Mouse (Mus musculus) urinary bladder, postnatal 14 days (tissue): ENCODE measurements around the gene 1110065P20Rik.

Source experiments
- DNase-seq: peaks from one replicate; pipeline ENCODE4 v3.0.0; 2021; ENCODE audit warnings: low spot score

The 1110065P20Rik gene

DNA sequence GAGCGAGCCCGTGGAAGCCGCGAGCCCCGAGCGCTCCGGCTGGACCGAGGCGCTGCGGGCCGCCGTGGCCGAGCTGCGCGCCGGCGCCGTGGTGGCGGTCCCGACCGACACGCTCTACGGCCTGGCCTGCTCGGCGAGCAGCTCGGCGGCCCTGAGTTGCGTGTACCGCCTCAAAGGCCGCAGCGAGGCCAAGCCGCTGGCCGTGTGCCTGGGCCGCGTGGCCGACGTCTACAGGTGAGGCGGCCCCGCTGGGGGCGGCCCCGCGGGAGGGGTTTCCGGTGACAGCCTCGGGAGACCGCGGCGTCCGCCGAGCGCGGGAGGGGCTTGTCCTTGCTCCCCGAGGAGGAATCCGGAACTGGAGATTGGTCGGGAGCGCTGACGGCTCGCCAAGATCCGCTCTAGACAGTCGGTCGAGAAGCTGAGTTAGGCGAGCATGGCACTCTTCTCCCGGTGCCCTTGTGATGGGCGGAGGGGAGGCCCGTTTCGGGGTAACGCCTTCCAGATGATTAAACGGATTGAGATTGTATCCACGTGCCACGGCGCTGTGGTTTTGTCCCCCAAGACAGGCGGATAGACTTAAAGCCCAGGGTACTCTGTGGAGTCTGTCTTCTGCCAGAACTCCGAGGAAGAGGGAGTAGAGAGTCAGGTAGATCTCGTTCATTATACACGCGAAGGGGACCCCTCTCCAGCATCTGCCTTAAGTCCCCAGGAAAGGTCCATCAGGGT, at the start of gene 1110065P20Rik:
Gene 1110065P20Rik, minus strand, starts transcription at position 264 of the 726 bp plus-strand sequence.
- peak; percentile 83 for DNase-seq

GRCm38 (mm10) chr4:124899906-124900305, 48.9 kb upstream of the 1110065P20Rik start:
- no peak for DNase-seq

GRCm38 (mm10) chr4:124898428-124898827, 47.4 kb upstream of the 1110065P20Rik start:
- DNase-seq: no peak

- DNase-seq: no peak
These were observed 43.8 kb upstream of the 1110065P20Rik start for GRCm38 (mm10) chr4:124894508-124895428.

DNA sequence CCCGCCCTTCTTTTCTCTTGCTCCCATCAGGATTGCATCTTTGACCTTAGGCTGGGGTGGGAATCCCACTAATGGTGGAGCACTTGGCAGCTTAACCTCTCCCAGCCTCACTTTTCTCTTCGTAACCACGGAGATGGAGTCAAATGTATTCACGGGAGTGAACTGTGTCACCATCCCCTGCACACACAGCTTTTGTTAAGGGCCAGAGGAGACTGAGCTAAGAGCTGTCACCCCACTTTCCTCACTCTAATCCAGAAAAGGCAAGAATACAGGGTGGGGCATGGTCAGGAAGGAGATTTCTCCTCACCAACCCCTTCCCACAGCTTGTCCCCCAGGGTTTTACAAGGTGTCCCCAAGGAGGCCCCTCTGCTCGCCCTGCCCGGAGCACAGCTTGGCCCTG, 42.8 kb upstream of the 1110065P20Rik start:
- no peak for DNase-seq

DNA sequence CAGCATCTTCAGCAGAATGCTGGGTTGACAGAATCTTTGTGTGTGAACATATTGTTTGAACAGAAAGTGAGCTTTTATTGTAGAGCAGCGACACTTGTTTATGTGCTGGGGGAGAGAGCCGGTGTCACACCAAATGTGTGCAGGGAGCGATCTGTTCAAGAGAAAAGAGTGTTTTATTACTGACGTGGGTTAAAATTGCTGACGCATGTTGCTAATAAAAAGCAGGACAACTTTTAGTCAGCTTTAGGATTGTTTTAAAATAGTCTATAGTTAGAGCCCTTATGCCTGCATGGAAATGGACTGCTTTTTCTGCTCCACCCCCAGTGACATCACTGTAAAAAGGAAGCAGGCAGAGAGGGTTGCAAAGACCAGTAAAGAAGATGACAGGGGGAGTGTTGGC, 39.8 kb upstream of the 1110065P20Rik start:
- no peak for DNase-seq

DNA sequence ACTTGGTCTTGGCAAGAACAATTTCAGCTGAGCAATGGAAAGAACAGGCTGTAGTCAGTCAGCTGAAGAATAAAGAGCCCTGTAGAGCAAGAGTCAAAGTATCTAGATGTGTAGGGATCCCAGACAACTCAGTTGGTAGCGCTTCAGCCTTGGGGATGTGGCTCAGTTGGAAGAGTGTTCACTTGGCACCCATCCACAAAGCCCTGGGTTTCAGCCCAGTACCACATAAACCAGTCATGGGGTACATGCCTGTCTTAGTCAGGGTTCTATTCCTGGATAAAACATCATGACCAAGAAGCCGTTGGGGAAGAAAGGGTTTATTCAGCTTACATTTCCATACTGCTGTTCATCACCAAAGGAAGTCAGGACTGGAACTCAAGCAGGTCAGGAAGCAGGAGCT, 38.9 kb upstream of the 1110065P20Rik start:
- no peak for DNase-seq

- no peak for DNase-seq
These were observed 37.7 kb upstream of the 1110065P20Rik start for GRCm38 (mm10) chr4:124888702-124889101.

DNA sequence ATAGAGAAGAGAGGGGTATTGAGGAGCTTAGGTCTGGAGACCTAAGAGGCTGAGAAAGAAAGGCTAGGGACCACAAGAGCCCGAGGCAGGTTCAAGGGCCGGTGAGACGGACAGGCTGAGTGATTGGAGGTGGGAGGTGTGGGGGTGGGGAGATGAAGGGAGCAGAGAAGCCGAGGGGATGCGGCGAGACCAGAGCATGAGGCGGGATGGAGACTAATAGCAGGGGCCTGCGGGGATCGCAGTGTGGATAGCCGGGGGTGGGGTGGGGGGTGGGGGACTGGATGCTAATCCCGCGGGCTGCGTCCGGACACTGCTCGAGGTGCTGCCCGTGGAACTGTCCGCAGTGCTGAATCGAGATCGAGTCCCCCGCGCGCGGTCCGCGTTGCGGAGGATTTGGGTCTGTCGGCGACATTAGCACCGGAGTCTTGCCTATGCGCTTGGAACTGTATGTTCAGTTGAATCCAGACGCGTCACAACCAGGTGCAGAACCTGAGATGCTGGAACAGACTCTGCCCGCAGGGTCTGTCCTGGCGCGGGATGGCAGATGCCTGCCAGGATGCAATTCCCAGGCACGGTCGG, 31.2 kb upstream of the 1110065P20Rik start:
- DNase-seq: peak; percentile 47

DNA sequence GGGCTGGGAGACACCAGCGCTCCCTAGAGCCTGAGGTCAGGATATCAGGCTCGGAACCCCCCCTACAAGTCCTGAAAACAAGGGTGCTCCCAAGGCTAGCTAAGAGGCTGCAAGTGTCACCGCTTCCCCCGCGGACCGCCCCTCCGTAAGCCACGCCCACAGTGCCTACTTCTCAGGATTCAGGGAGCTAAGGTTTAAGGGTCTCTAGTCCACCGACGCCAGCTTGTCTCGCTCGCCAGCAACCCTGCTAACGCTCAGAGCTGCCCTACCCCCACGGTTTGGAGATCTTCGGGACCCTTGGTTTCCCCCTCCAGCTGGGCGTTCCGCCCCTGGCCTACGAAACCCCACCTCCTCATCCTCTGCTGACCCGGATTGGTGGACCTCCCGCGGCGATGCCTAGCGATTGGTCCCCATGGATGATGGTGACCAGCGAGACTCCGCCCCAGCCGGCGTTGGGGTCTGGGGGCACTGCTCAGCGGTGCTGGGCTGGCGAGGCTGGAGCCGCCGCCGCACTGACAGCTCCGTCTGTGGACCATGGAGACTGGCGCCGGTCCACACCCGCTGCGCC, 30.4 kb upstream of the 1110065P20Rik start:
- no peak for DNase-seq

- DNase-seq: no peak
These were observed 29.6 kb upstream of the 1110065P20Rik start, which contains the start of gene Epha10 for GRCm38 (mm10) chr4:124880599-124880998. Gene Epha10 (plus strand): TSS chr4:124880899.

DNA sequence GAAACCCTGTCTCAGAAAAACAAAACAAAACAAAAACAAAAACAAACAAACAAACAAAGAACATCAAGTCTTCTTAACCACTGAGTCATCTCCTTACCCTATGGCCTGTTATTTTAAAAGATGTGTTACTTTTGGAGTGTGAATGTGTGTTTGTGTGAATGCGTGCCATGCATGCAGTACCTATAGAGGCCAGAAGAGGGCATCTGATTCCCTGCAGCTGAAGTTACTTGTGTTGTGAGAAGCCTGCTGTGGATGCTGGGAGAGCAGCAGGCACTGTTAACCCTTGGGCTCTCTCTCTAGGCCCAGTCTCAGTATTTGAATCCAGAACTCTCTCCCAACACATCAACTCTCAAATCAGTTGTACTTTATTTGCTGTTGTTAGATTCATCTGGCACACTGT, 21.7 kb upstream of the 1110065P20Rik start:
- no peak for DNase-seq

- no peak for DNase-seq
These were observed 10.5 kb upstream of the 1110065P20Rik start, which contains the start of gene Maneal for GRCm38 (mm10) chr4:124861283-124862188. Gene Maneal (minus strand): TSS chr4:124862171.

GRCm38 (mm10) chr4:124860446-124860845, 9.4 kb upstream of the 1110065P20Rik start:
- DNase-seq: peak; percentile 72

DNA sequence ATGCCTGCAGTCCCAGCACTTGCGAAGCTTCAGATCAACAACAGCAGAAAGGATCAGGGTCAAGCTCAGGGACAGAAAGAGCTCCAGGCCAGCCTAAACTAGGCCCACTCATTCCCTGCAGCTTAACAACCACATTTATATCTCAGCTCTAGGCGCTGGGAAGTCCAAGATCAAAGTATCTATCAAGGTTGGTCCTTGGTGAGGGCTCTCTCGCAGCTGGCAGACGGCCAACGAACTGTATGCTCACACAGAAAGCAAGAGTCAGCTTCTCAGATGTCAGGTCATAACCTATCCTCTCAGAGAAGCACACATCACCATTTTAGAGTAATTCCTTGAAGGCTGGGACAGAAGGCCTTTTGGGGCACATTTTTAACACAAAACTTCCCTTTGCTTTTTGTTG, 7.4 kb upstream of the 1110065P20Rik start:
- DNase-seq: no peak

DNA sequence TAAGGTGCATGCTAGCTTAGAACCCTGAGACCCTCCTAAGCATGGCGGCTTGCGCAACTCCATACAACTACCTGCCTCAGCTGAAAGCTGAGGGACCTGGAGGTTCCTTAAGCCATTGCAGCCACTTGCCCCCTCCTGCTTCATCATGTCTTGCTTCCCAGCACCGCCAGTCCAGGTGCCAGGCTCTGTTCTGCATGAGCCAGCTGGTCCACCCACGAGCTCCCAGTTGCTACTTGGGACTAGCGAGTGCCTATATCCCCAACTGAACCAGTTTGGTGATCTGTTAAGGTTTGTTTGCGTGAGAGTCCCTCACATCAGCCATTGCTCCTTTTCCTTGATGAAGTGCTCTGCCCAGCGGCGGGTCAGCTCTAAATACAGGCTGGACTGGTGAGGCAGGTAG, 5.3 kb upstream of the 1110065P20Rik start:
- no peak for DNase-seq

DNA sequence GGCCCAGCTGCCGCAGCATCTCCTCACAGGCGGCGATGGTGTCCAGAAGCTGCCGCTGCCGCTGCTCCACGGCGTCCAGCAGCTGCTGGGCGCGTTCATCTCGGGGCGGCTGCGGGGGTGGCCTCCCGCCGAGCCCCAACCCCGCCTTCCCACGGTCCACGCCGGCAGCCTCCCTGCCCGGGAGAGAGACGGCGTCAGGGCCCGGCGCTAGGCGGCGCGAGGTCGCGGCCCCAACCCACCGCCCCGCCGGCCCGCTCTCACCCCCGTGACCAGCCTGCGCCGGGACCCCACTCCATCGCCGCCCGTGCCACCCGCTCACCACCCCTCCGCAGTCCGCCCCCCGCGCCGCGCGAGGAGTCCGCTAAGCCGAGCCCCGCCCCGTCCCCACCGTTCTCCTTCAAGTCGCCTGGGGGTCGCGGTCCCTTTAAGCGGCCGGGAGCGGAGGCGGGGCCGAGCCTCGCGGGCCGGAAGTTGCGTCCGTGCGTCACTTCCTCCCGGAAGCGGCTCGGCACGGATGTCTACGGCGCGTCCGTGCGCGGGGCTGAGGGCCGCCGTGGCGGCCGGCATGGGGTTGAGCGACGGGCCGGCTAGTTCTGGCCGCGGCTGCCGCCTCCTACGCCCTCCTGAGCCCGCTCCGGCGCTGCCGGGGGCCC, 609 bp downstream of the 1110065P20Rik start, which contains the start of gene Yrdc:
Gene Yrdc, plus strand, starts transcription at position 419 of the 653 bp plus-strand sequence.
- DNase-seq: peak; percentile 94

- peak; percentile 45 for DNase-seq
These were observed 1.2 kb downstream of the 1110065P20Rik start for GRCm38 (mm10) chr4:124849631-124850260.

DNA sequence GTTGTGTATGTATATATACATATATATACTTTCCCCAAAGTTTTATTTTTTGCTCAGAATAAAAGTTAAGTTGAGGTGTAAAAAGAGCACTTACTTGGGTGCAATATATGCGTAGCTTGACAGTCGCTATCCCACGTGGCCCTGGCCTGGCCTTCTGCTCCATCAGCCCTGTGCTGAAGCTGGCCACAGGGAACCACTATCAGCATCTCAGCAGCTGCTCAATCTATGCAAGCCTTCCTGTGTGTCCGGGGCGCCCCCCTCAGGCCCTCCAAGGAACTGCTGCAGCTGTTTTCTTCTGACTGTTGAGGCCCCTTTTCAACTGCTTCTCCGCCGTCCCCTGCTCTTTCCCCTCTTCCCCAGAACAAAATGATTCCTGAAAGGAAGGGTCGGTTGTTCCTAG, 3.4 kb downstream of the 1110065P20Rik start:
- peak; percentile 78 for DNase-seq

GRCm38 (mm10) chr4:124843493-124843892, 7.5 kb downstream of the 1110065P20Rik start:
- peak; percentile 38 for DNase-seq
